Mouse (Mus musculus) thymus, adult 2 months (tissue): ENCODE results near the gene Gmcl1.

ENCODE experiments used
- CTCF ChIP-seq: fragments of 200-500 bp; IDR thresholded peaks from 2 replicates; pipeline ENCODE4 v1.5.1; 2012; ENCODE audit warnings: mild to moderate bottlenecking, control low read depth, low read length, moderate library complexity, borderline replicate concordance; ENCODE audit not compliant: control insufficient read depth, poor library complexity, insufficient read depth; ENCODE audit errors: extremely low read depth
- POLR2A ChIP-seq: fragments of 200-500 bp; IDR thresholded peaks from 2 replicates; pipeline ENCODE4 v1.6.1; 2012; ENCODE audit warnings: mild to moderate bottlenecking, low read length, control low read depth, moderate library complexity; ENCODE audit not compliant: control insufficient read depth, poor library complexity, insufficient read depth; ENCODE audit errors: extremely low read depth

GRCm38 (mm10) chr6:86708072-86708774 lies 25.0 kb downstream of the Gmcl1 start:
- TF ChIP-seq CTCF (no peak), POLR2A (no peak)
